Mouse (Mus musculus): ENCODE measurements around the gene Mrpl48. TPM values are rescaled to one million over a fixed set of nuclear protein-coding genes. Genes with fewer than 3 reads are reported as not detected.
"Not testable (repeated sequence)": the region's sequence is repeated elsewhere in the genome, so short reads cannot be mapped to it uniquely, and the experiment has no call there.

Gene Mrpl48
- polyA plus RNA-seq, 1 experiment from 2014 or later, result 81.5 TPM

DNA sequence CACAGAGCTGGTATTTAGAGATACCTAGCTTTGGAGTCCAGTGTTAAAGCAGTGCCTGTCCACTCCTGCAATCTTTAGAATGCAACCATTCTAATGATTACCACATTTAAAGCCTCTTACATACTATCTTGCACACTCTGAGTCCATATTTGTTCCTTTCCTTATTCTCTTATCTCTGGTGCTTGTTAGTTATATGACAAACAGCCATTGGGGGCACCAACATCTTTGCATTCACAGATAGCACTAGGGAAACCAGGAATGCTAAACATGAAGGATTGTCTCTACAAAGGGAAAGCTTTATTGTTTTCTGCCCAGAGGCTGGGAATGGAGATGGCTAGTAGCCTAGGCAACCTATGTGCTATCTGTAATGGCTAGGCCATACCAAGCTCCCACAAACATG lies 38.2 kb downstream of the Mrpl48 start:
- peaks cover 18% of the 10 kb centered on the region; the same call in 1 of the 2 replicates for H3K36me3 ChIP-seq (ENCODE audit: insufficient read depth, low read length)
- H3K9me3 ChIP-seq (ENCODE audit: low read length), result no peaks in the 10 kb centered on the region
- H3K4me2 ChIP-seq (replicated peaks; ENCODE audit: low read depth, low read length), result no peak overlapping the region
- H3K27ac ChIP-seq (ENCODE audit: low read length), result no peak overlapping the region
- H3K9ac ChIP-seq (replicated peaks; ENCODE audit: low read length), result no peak overlapping the region
- no peaks in the 10 kb centered on the region for H3K4me1 ChIP-seq (ENCODE audit: insufficient read depth, low read length)
- ATAC-seq (ENCODE audit: low FRiP score, low TSS enrichment), result no peak
- no peak overlapping the region for H3K4me3 ChIP-seq (ENCODE audit: low read length)
- no peaks in the 10 kb centered on the region for H3K27me3 ChIP-seq (ENCODE audit: insufficient read depth, low read length)

GRCm38 (mm10) chr7:100567238-100567637 lies 40.9 kb downstream of the Mrpl48 start:
- H3K9me3 ChIP-seq (ENCODE audit: low read length); H3K9ac ChIP-seq (replicated peaks; ENCODE audit: low read length); H3K4me2 ChIP-seq (replicated peaks; ENCODE audit: low read depth, low read length); H3K27ac ChIP-seq (ENCODE audit: low read length); H3K4me1 ChIP-seq (ENCODE audit: insufficient read depth, low read length); H3K27me3 ChIP-seq (ENCODE audit: insufficient read depth, low read length); H3K4me3 ChIP-seq (ENCODE audit: low read length); ATAC-seq (ENCODE audit: low FRiP score, low TSS enrichment): not testable (repeated sequence)
- H3K36me3 ChIP-seq (ENCODE audit: insufficient read depth, low read length), result peaks cover 18% of the 10 kb centered on the region
- WGBS, result 83% methylated on average over 5 of the region's 5 CpGs

- 81% methylated on average over 11 of the region's 11 CpGs for WGBS
- Histone ChIP-seq H3K4me3 (ENCODE audit: low read length) (no peak overlapping the region), H3K27me3 (ENCODE audit: insufficient read depth, low read length) (no peaks in the 10 kb centered on the region), H3K9me3 (ENCODE audit: low read length) (no peaks in the 10 kb centered on the region), H3K4me1 (ENCODE audit: insufficient read depth, low read length) (no peaks in the 10 kb centered on the region), H3K4me2 (replicated peaks; ENCODE audit: low read depth, low read length) (no peak overlapping the region), H3K27ac (ENCODE audit: low read length) (no peak overlapping the region), H3K36me3 (ENCODE audit: insufficient read depth, low read length) (peaks cover 12% of the 10 kb centered on the region), H3K9ac (replicated peaks; ENCODE audit: low read length) (no peak overlapping the region)
- ATAC-seq (ENCODE audit: low FRiP score, low TSS enrichment), result no peak
Measured at GRCm38 (mm10) chr7:100561861-100562587, 46.1 kb downstream of the Mrpl48 start.

DNA sequence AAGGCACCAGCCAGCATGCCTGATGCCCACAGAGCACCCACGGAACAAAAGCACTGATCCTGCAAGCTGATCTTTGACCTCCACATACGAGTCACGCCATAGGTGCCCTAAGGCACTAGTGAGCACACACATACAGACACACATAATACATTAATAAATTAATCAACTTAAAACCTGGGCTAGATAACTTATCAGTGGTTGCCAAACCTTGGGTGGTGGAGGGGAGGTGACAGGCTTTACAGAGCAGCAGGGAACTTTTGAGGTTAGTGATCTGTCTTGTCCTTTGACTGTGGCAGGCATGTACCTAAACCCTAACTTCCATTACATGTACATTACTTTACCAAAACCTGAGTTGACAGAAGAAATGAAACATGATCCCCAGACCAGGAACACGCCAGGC lies 48.8 kb downstream of the Mrpl48 start:
- Histone ChIP-seq H3K9me3 (ENCODE audit: low read length) (no peaks in the 10 kb centered on the region), H3K36me3 (ENCODE audit: insufficient read depth, low read length) (peaks cover 4% of the 10 kb centered on the region), H3K4me1 (ENCODE audit: insufficient read depth, low read length) (no peaks in the 10 kb centered on the region), H3K4me2 (replicated peaks; ENCODE audit: low read depth, low read length) (no peak overlapping the region), H3K27ac (ENCODE audit: low read length) (no peak overlapping the region), H3K9ac (replicated peaks; ENCODE audit: low read length) (no peak overlapping the region), H3K27me3 (ENCODE audit: insufficient read depth, low read length) (no peaks in the 10 kb centered on the region), H3K4me3 (ENCODE audit: low read length) (no peak overlapping the region)
- WGBS, result 71% methylated on average over 4 of the region's 4 CpGs
- no peak for ATAC-seq (ENCODE audit: low FRiP score, low TSS enrichment)

DNA sequence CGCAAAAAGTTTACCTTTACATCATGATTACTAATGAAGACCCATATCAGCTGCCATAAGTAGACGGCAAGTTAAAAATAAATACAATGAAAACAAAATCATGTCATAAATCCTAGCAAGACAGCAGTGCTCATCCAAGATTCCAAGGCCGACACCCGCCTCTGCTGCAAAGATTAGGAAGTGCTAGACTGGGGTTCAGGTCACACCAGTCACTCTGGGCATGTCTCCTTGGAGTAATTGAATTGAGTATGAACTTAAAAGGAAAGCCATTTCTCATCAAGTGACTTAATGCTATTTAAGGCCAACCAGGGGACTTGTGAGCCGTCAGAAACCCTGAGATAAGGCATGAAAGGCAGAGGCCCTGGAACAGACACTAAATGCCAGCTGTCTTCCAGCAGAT lies 50.9 kb downstream of the Mrpl48 start:
- H3K4me3 ChIP-seq (ENCODE audit: low read length), result no peak overlapping the region
- H3K4me2 ChIP-seq (replicated peaks; ENCODE audit: low read depth, low read length), result no peak overlapping the region
- H3K4me1 ChIP-seq (ENCODE audit: insufficient read depth, low read length), result no peaks in the 10 kb centered on the region
- H3K9ac ChIP-seq (replicated peaks; ENCODE audit: low read length), result no peak overlapping the region
- WGBS, result 79% methylated on average over 5 of the region's 5 CpGs
- peaks cover 4% of the 10 kb centered on the region; the same call in 1 of the 2 replicates for H3K36me3 ChIP-seq (ENCODE audit: insufficient read depth, low read length)
- H3K9me3 ChIP-seq (ENCODE audit: low read length), result no peaks in the 10 kb centered on the region
- no peak overlapping the region for H3K27ac ChIP-seq (ENCODE audit: low read length)
- H3K27me3 ChIP-seq (ENCODE audit: insufficient read depth, low read length), result no peaks in the 10 kb centered on the region
- no peak for ATAC-seq (ENCODE audit: low FRiP score, low TSS enrichment)

- no peak overlapping the region for H3K9ac ChIP-seq (replicated peaks; ENCODE audit: low read length)
- ATAC-seq (ENCODE audit: low FRiP score, low TSS enrichment), result no peak
- no peak overlapping the region for H3K27ac ChIP-seq (ENCODE audit: low read length)
- H3K4me2 ChIP-seq (replicated peaks; ENCODE audit: low read depth, low read length), result no peak overlapping the region
- H3K4me1 ChIP-seq (ENCODE audit: insufficient read depth, low read length), result no peaks in the 10 kb centered on the region
- 0 out of 2 replicates have a peak, but pooled peaks cover 4% of the 10 kb centered on the region for H3K36me3 ChIP-seq (ENCODE audit: insufficient read depth, low read length)
- 56% methylated on average over 13 of the region's 13 CpGs for WGBS
- no peak overlapping the region for H3K4me3 ChIP-seq (ENCODE audit: low read length)
- no peaks in the 10 kb centered on the region for H3K27me3 ChIP-seq (ENCODE audit: insufficient read depth, low read length)
- no peaks in the 10 kb centered on the region for H3K9me3 ChIP-seq (ENCODE audit: low read length)
Measured at GRCm38 (mm10) chr7:100555431-100555951, 52.6 kb downstream of the Mrpl48 start.

GRCm38 (mm10) chr7:100554939-100555338 lies 53.2 kb downstream of the Mrpl48 start:
- WGBS, result 74% methylated on average over 5 of the region's 5 CpGs
- Histone ChIP-seq H3K36me3 (ENCODE audit: insufficient read depth, low read length) (0 out of 2 replicates have a peak, but pooled peaks cover 4% of the 10 kb centered on the region), H3K27me3 (ENCODE audit: insufficient read depth, low read length) (no peaks in the 10 kb centered on the region), H3K4me3 (ENCODE audit: low read length) (no peak overlapping the region), H3K9me3 (ENCODE audit: low read length) (no peaks in the 10 kb centered on the region), H3K27ac (ENCODE audit: low read length) (no peak overlapping the region), H3K4me1 (ENCODE audit: insufficient read depth, low read length) (no peaks in the 10 kb centered on the region), H3K4me2 (replicated peaks; ENCODE audit: low read depth, low read length) (no peak overlapping the region), H3K9ac (replicated peaks; ENCODE audit: low read length) (no peak overlapping the region)
- ATAC-seq (ENCODE audit: low FRiP score, low TSS enrichment), result no peak

DNA sequence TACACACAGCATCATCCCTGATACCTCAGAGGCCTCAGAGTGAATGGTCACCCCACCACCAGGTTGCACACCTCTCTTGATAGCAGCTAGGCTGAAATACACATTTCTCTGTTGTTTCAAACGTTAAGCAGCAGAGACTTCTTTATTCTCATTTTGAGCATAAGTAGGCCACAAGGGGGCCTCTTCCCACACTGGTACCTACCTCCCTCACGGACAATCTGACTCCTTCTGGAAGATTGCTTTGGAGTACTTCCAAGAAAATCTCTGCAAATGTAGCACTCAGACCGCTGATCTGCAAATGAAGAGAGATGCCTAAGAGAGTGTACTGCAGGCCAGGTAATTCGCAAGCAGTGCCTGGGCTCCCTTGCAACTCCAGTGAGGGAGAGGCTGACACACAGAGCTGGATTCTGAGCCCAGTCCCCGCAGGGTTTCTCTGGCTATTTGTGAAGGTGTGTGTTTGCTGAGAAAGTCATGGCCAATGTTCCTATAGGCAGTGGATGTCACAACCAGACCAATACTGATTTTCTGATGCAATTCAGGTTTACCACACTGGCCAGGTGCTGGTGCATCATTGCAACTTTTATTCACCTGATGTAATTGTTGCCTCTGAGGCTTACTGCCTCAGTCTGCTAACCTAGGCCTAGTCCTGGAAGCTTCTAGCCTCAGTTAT lies 57.6 kb downstream of the Mrpl48 start:
- Histone ChIP-seq H3K9me3 (ENCODE audit: low read length) (no peaks in the 10 kb centered on the region), H3K27me3 (ENCODE audit: insufficient read depth, low read length) (no peaks in the 10 kb centered on the region), H3K9ac (replicated peaks; ENCODE audit: low read length) (no peak overlapping the region), H3K27ac (ENCODE audit: low read length) (no peak overlapping the region), H3K4me1 (ENCODE audit: insufficient read depth, low read length) (no peaks in the 10 kb centered on the region), H3K4me3 (ENCODE audit: low read length) (no peak overlapping the region), H3K4me2 (replicated peaks; ENCODE audit: low read depth, low read length) (no peak overlapping the region), H3K36me3 (ENCODE audit: insufficient read depth, low read length) (peaks cover 12% of the 10 kb centered on the region; the same call in 1 of the 2 replicates)
- no peak for ATAC-seq (ENCODE audit: low FRiP score, low TSS enrichment)
- 61% methylated on average over 5 of the region's 5 CpGs for WGBS

DNA sequence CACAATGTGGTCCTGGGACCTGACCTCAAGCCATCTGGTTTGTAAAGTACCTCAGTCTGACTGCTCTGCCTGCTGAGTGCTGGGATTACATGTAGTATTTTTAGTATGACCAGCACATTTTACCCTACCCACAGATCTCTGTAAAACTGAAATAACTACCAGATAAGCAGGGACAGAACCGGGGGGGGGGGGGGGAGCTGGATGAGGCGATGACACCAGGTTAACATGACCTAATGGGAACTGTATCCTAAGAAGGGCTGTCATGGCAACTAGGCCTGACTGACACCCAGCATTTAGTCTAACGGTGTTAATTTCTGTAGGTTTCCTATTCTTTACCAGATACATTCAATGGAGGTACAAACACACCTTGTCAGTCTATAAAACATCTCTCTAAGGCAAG lies 58.3 kb downstream of the Mrpl48 start:
- Histone ChIP-seq H3K4me3 (ENCODE audit: low read length) (no peak overlapping the region), H3K9me3 (ENCODE audit: low read length) (no peaks in the 10 kb centered on the region), H3K9ac (replicated peaks; ENCODE audit: low read length) (no peak overlapping the region), H3K27me3 (ENCODE audit: insufficient read depth, low read length) (no peaks in the 10 kb centered on the region), H3K36me3 (ENCODE audit: insufficient read depth, low read length) (peaks cover 12% of the 10 kb centered on the region; the same call in 1 of the 2 replicates), H3K4me2 (replicated peaks; ENCODE audit: low read depth, low read length) (no peak overlapping the region), H3K27ac (ENCODE audit: low read length) (no peak overlapping the region), H3K4me1 (ENCODE audit: insufficient read depth, low read length) (no peaks in the 10 kb centered on the region)
- no peak for ATAC-seq (ENCODE audit: low FRiP score, low TSS enrichment)
- 93% methylated on average over 3 of the region's 3 CpGs for WGBS

DNA sequence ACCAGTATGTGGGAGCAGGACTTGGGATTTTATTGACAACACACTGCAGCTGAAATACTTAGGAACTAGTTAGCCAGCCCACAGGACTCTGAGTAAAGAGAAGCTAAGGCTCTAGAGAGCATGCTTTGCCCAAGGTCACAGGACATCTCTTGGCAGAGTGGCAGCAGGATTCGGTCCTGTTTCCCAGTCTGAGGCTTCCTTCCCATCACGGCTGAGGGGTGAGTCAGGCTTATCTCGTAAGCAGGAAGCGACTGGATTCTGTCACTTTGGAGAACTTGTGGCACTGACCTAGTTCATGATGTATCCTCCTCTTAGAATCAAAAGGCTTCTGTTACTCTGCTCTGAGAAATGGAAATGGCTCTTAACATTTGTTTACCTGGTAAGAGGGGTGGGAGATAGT lies 60.5 kb downstream of the Mrpl48 start:
- no peak for ATAC-seq (ENCODE audit: low FRiP score, low TSS enrichment)
- no peak overlapping the region for H3K9ac ChIP-seq (replicated peaks; ENCODE audit: low read length)
- no peaks in the 10 kb centered on the region for H3K27me3 ChIP-seq (ENCODE audit: insufficient read depth, low read length)
- 87% methylated on average over 4 of the region's 4 CpGs for whole genome bisulfite sequencing
- no peaks in the 10 kb centered on the region for H3K9me3 ChIP-seq (ENCODE audit: low read length)
- no peaks in the 10 kb centered on the region for H3K4me1 ChIP-seq (ENCODE audit: insufficient read depth, low read length)
- no peak overlapping the region for H3K4me2 ChIP-seq (replicated peaks; ENCODE audit: low read depth, low read length)
- no peak overlapping the region for H3K4me3 ChIP-seq (ENCODE audit: low read length)
- H3K36me3 ChIP-seq (ENCODE audit: insufficient read depth, low read length), result peaks cover 12% of the 10 kb centered on the region; the same call in 1 of the 2 replicates
- no peak overlapping the region for H3K27ac ChIP-seq (ENCODE audit: low read length)
